Mouse (Mus musculus) heart, adult 2 months (tissue): Measurements from ENCODE around the gene Glp2r. TPM values are rescaled to one million over a fixed set of nuclear protein-coding genes. Genes with fewer than 3 reads are reported as not detected.

Experiments used
- DNase-seq, 2 experiments: peaks; one replicate each; pipeline ENCODE4 v3.0.0; 2021
- H3K27ac ChIP-seq: fragments of 200-600 bp; 2 replicates; pipeline ENCODE4 v1.8.1; 2022
- H3K27me3 ChIP-seq: fragments of 200-500 bp; 2 replicates; pipeline ENCODE4 v1.6.1; 2012; ENCODE audit warnings: mild to moderate bottlenecking, low read length, inconsistent platforms, mixed read lengths; ENCODE audit not compliant: control insufficient read depth, insufficient read depth
- H3K36me3 ChIP-seq: fragments of 200-500 bp; 2 replicates; pipeline ENCODE4 v1.6.1; 2012; ENCODE audit warnings: low read length, inconsistent platforms; ENCODE audit not compliant: control insufficient read depth, insufficient read depth
- H3K4me1 ChIP-seq: fragments of 200-500 bp; 2 replicates; pipeline ENCODE4 v1.6.1; 2011; ENCODE audit warnings: low read length; ENCODE audit not compliant: control insufficient read depth, insufficient read depth
- H3K4me3 ChIP-seq: fragments of 200-600 bp; 2 replicates; pipeline ENCODE4 v1.8.1; 2022
- H3K79me2 ChIP-seq: fragments of 200-500 bp; replicated peaks from 2 replicates; pipeline ENCODE4 v1.6.1; 2012; ENCODE audit warnings: mild to moderate bottlenecking, inconsistent platforms, low read length, moderate library complexity, mixed read lengths; ENCODE audit not compliant: control insufficient read depth, insufficient read depth
- H3K9ac ChIP-seq: fragments of 200-500 bp; 2 replicates; pipeline ENCODE4 v1.6.1; 2012; ENCODE audit warnings: low read depth, mild to moderate bottlenecking, control low read depth, inconsistent platforms, low read length, mixed read lengths
- CTCF ChIP-seq: fragments of 200-600 bp; IDR thresholded peaks from 2 replicates; pipeline ENCODE4 v1.8.1; 2022; ENCODE audit warnings: antibody characterized with exemption, mild to moderate bottlenecking, moderate library complexity
- EP300 ChIP-seq: fragments of 200-500 bp; IDR thresholded peaks from 2 replicates; pipeline ENCODE4 v1.6.1; 2011; ENCODE audit warnings: low read depth, low read length, control low read depth; ENCODE audit not compliant: insufficient read depth
- POLR2A ChIP-seq: fragments of 200-500 bp; IDR thresholded peaks from 2 replicates; pipeline ENCODE4 v1.6.1; 2011; ENCODE audit warnings: mild to moderate bottlenecking, low read depth, low read length, control low read depth; ENCODE audit not compliant: insufficient read depth
- WGBS: fragments of 180-500 bp; shearing (Covaris S2); methylation state at CpG from one replicate; pipeline ENCODE4 v1.1.7; 2018; 5-methylcytosine and 5-hydroxymethylcytosine counted together
- intact Hi-C: fragments of 180-260 bp; cut with DNase I; formaldehyde crosslinking; loops from one replicate; pipeline ENCODE4 v1.15.1; 2025
- polyA plus RNA-seq: library from polyadenylated mRNA; depleted of rRNA; stranded (reverse); fragments of >200 nt; gene quantifications from 2 replicates; pipeline ENCODE4 v1.2.3, GENCODE M21; 2012
- total RNA-seq, 2 experiments: library from RNA; stranded (reverse); gene quantifications; 2 replicates each; pipeline ENCODE4 v1.2.3; 2021

Gene Glp2r
- total and polyA plus RNA-seq, 3 experiments, result not detected

DNA sequence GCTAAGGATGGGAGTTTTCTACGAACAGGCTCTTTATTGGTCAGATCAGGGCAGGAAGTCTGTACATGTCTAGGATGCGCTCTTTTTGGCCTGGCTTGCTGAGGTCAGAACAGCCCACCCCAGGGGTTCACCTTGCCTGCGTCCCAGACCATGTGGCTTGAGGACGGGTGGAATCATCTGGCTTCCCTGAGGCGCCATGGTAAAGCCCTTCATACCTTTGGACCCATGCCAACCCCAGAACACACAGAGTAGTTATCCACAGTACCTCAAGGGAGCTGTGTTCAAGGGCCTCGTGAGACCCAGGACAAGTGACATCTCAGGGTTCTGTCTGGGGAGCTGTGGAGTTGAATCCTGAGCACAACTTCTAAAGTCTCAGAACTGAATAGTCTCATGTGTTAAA, 119.2 kb downstream of the Glp2r start:
- 58% methylated on average over 6 of the region's 6 CpGs for WGBS
- DNase-seq, result no peak
- Histone ChIP-seq H3K4me3 (no peak overlapping the region), H3K9ac (no peak overlapping the region), H3K27me3 (no peaks in the 10 kb centered on the region), H3K27ac (no peak overlapping the region), H3K79me2 (no peaks in the 10 kb centered on the region), H3K4me1 (no peaks in the 10 kb centered on the region), H3K36me3 (no peaks in the 10 kb centered on the region)
- intact Hi-C loops, result no loop called here
- TF ChIP-seq CTCF, result no peak
- TF ChIP-seq EP300, result no peak
- no peak for TF ChIP-seq POLR2A

DNA sequence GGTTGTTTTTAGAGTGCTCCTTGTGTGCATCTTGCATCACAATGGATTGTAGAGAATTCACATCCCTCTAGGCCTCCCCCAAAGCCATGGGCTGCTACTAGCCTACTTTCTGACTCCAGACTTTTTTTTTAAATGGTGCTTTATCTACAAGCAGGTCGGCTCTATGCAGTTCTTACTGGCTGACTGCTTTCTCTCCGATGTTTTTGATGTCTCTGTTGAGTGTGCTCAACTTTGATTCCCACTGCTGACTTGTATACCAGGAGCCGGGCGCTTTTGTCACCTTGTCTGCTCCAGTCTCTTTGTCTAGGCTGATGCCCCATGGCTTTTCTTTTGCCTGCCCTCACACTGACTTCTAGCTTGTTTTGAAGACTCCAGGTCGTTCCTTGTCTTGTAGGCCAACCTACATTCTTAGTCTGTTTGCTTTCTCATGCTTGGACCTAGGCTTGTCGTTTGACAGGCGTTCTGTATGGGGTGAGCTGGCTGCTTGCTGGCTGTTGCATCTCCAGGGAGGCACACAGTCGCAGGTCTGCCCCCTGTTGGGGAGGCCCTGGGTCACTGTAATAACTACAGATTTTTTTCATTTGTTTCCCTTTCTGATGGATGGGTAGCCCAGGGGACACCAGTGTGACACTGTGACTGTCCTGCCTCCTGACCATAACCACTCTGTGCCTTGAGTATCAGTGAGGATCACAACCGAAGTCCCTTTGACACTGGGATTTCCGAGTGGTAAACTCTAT, 120.8 kb downstream of the Glp2r start:
- Histone ChIP-seq H3K27me3 (no peaks in the 10 kb centered on the region), H3K36me3 (no peaks in the 10 kb centered on the region), H3K79me2 (no peaks in the 10 kb centered on the region), H3K4me3 (no peak overlapping the region), H3K9ac (no peak overlapping the region), H3K27ac (no peak overlapping the region), H3K4me1 (no peaks in the 10 kb centered on the region)
- DNase-seq, result no peak
- TF ChIP-seq POLR2A (no peak), CTCF (peak; percentile 23; the same call in 1 of the 2 replicates)
- 64% methylated on average over 10 of the region's 10 CpGs for WGBS
- intact Hi-C loops, result loop anchor here (5.0 kb wide), 1 partner anchor 133 kb away; no protein-coding TSS in a partner anchor

GRCm38 (mm10) chr11:67648651-67649407, 122.1 kb downstream of the Glp2r start:
- Histone ChIP-seq H3K36me3 (no peaks in the 10 kb centered on the region), H3K79me2 (no peaks in the 10 kb centered on the region), H3K4me3 (no peak overlapping the region), H3K4me1 (no peaks in the 10 kb centered on the region), H3K9ac (no peak overlapping the region), H3K27ac (no peak overlapping the region), H3K27me3 (no peaks in the 10 kb centered on the region)
- no peak for TF ChIP-seq CTCF
- TF ChIP-seq POLR2A, result no peak
- no peak for TF ChIP-seq EP300
- peak; percentile 32 for DNase-seq
- WGBS, result 61% methylated on average over 11 of the region's 11 CpGs
- intact Hi-C loops, result loop anchor here (5.0 kb wide), 1 partner anchor 132 kb away; no protein-coding TSS in a partner anchor

- no peak overlapping the region for H3K27ac ChIP-seq
- H3K4me3 ChIP-seq, result no peak overlapping the region
- no peaks in the 10 kb centered on the region for H3K79me2 ChIP-seq
- DNase-seq, result peak; percentile 70 to 83
- intact Hi-C loops, result loop anchor here (2.0 to 5.0 kb wide), 4 partner anchors 130 to 537 kb away; no protein-coding TSS in a partner anchor
- no peaks in the 10 kb centered on the region for H3K36me3 ChIP-seq
- H3K4me1 ChIP-seq, result no peaks in the 10 kb centered on the region
- 24% methylated on average over 5 of the region's 5 CpGs for WGBS
- H3K9ac ChIP-seq, result no peak overlapping the region
- TF ChIP-seq EP300, result 0 out of 2 replicates have a peak, but pooled peaks have one; percentile 57
- TF ChIP-seq POLR2A, result no peak
- TF ChIP-seq CTCF, result peak; percentile 97
- no peaks in the 10 kb centered on the region for H3K27me3 ChIP-seq
Observed at GRCm38 (mm10) chr11:67647745-67648144, 123.2 kb downstream of the Glp2r start.

DNA sequence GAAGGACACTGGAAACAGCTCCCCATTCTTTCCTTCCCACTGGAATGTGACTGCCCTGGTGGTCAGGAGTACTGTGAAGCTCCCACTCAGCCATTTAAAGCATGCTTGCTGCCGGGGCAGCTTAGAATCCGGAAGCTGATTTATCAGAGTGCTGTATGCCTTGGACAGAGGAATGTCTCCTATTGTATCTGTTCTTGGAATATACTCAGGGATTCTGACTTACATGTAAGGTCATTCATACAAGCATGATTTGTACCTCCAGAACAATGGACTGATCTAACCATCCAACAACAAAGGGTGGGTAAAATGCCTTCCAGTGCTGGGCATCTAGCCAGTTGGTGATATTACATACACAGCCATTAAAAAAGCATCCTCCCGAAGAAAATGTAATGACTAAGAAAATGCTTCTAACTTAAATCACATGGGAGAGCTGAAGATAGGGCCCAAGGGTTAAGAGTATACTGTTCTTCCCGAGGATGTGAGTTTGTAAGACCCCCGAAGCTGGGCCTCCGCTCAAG, 126.3 kb downstream of the Glp2r start:
- no peaks in the 10 kb centered on the region for H3K27me3 ChIP-seq
- intact Hi-C loops, result loop anchor here (5.0 kb wide), 1 partner anchor 127 kb away; no protein-coding TSS in a partner anchor
- DNase-seq, result no peak
- H3K4me1 ChIP-seq, result no peaks in the 10 kb centered on the region
- H3K9ac ChIP-seq, result no peak overlapping the region
- 43% methylated on average over 6 of the region's 6 CpGs for WGBS
- no peaks in the 10 kb centered on the region for H3K36me3 ChIP-seq
- no peaks in the 10 kb centered on the region for H3K79me2 ChIP-seq
- TF ChIP-seq POLR2A, result no peak
- no peak for TF ChIP-seq EP300
- no peak for TF ChIP-seq CTCF
- H3K27ac ChIP-seq, result no peak overlapping the region
- H3K4me3 ChIP-seq, result no peak overlapping the region
